Mouse (Mus musculus) testis, postnatal 14 days (tissue): ENCODE measurements around the gene Fbxw20.
"Not testable (repeated sequence)": the region's sequence is repeated elsewhere in the genome, so short reads cannot be mapped to it uniquely, and the experiment has no call there.

Source experiments
- DNase-seq: peaks from one replicate; pipeline ENCODE4 v3.0.0; 2021; ENCODE audit warnings: low spot score

Fbxw20 gene

GRCm38 (mm10) chr9:109234654-109235053 is at the start of gene Fbxw20:
Fbxw20 (minus strand) TSS chr9:109234754.
- DNase-seq, result no peak

- DNase-seq, result no peak
Measured at GRCm38 (mm10) chr9:109263041-109263440, 28.5 kb upstream of the Fbxw20 start.

GRCm38 (mm10) chr9:109218449-109218848 is 16.1 kb downstream of the Fbxw20 start:
- DNase-seq, result no peak

GRCm38 (mm10) chr9:109201347-109201746 is 33.2 kb downstream of the Fbxw20 start:
- not testable (repeated sequence) for DNase-seq

- no peak for DNase-seq
Measured at GRCm38 (mm10) chr9:109200349-109200748, 34.2 kb downstream of the Fbxw20 start.

GRCm38 (mm10) chr9:109199353-109199752 is 35.2 kb downstream of the Fbxw20 start:
- DNase-seq, result no peak

GRCm38 (mm10) chr9:109195875-109196274 is 38.7 kb downstream of the Fbxw20 start, which contains the start of gene Fbxw13:
Fbxw13 (minus strand) TSS chr9:109195975.
- not testable (repeated sequence) for DNase-seq

- no peak for DNase-seq
Measured at GRCm38 (mm10) chr9:109177208-109177607, 57.3 kb downstream of the Fbxw20 start.

- DNase-seq, result no peak
Measured at GRCm38 (mm10) chr9:109176301-109176700, 58.3 kb downstream of the Fbxw20 start.
